Mouse (Mus musculus) bone marrow macrophage, adult 2 months (primary cell): ENCODE measurements at regions not wholly inside any gene's neighbourhood (a gene's known extent, or its start where the extent isn't known, plus 50 kb on each side); places are given as distances from the start of the nearest gene placed in this dataset.

Experiments
- CTCF ChIP-seq: IDR thresholded peaks from 2 replicates; pipeline ENCODE4 v1.5.1; 2012; ENCODE audit warnings: low read depth, mild to moderate bottlenecking, low read length, moderate library complexity
- POLR2A ChIP-seq: IDR thresholded peaks from 2 replicates; pipeline ENCODE4 v1.6.1; 2012; ENCODE audit warnings: mild to moderate bottlenecking, low read depth, low read length, borderline replicate concordance

DNA sequence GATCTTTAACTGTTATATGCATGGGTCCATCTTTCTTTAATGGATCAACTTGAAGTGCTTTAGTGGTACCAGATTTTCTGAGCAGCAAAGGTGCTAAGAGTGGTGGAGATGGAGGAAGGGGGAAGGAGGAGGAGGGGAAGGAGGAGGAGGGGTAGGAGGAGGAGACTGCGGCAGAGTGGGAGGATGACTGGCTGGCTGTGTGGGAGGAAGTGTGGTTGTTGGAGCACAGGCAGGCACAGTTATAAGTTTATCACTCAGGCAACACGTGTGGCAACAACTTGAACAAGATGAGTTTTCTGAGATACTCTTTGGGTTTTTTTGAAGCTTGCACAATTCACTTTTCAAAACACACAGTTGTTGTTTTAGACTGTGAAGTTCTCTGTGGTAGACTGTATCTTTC, 108.2 kb downstream of the Ccdc71l start:
- TF ChIP-seq CTCF, result no peak
- no peak for TF ChIP-seq POLR2A
